Mouse (Mus musculus): ENCODE data around the gene Sox15. TPM values are rescaled to one million over a fixed set of nuclear protein-coding genes. Genes with fewer than 3 reads are reported as not detected.

Gene Sox15
- polyA plus RNA-seq, 3 experiments from 2014 or later, result not detected

GRCm38 (mm10) chr11:69645860-69646259 is 9.3 kb upstream of the Sox15 start:
- no peak for ATAC-seq

- no peak for ATAC-seq
These were observed 1.7 kb upstream of the Sox15 start for GRCm38 (mm10) chr11:69653399-69653798.

- ATAC-seq, result no peak
These were observed 354 bp upstream of the Sox15 start for GRCm38 (mm10) chr11:69654760-69655159.

- no peak for ATAC-seq
These were observed 946 bp downstream of the Sox15 start for GRCm38 (mm10) chr11:69656065-69656455.

- ATAC-seq, result peak; percentile 39
These were observed 1.7 kb downstream of the Sox15 start for GRCm38 (mm10) chr11:69656617-69657461.

- no peak for ATAC-seq
These were observed 2.4 kb downstream of the Sox15 start for GRCm38 (mm10) chr11:69657462-69657881.

GRCm38 (mm10) chr11:69661221-69661881 is 6.2 kb downstream of the Sox15 start:
- no peak for ATAC-seq

GRCm38 (mm10) chr11:69662213-69662966 is 7.3 kb downstream of the Sox15 start, which contains the start of gene Mpdu1:
Gene Mpdu1, minus strand, starts transcription at chr11:69662642.
- ATAC-seq, result peak; percentile 88

GRCm38 (mm10) chr11:69662967-69663671 is 8.0 kb downstream of the Sox15 start:
- no peak for ATAC-seq

GRCm38 (mm10) chr11:69663795-69664194 is 8.7 kb downstream of the Sox15 start:
- no peak for ATAC-seq

- no peak for ATAC-seq
These were observed 9.7 kb downstream of the Sox15 start for GRCm38 (mm10) chr11:69664841-69665240.

- no peak for ATAC-seq
These were observed 10.4 kb downstream of the Sox15 start for GRCm38 (mm10) chr11:69665457-69665960.

GRCm38 (mm10) chr11:69665961-69666664 is 11.0 kb downstream of the Sox15 start, which contains the start of gene Cd68:
Gene Cd68, minus strand, starts transcription at chr11:69666153.
- ATAC-seq, result no peak

GRCm38 (mm10) chr11:69666665-69667005 is 11.5 kb downstream of the Sox15 start:
- no peak for ATAC-seq

GRCm38 (mm10) chr11:69670786-69671725 is 15.9 kb downstream of the Sox15 start:
- peak; percentile 51 for ATAC-seq

- no peak for ATAC-seq
These were observed 16.6 kb downstream of the Sox15 start for GRCm38 (mm10) chr11:69671726-69672124.

GRCm38 (mm10) chr11:69672211-69672706 is 17.1 kb downstream of the Sox15 start, which contains the start of gene Eif4a1:
Gene Eif4a1, minus strand, starts transcription at chr11:69672423.
- ATAC-seq, result peak; percentile 90

GRCm38 (mm10) chr11:69679144-69679543 is 24.0 kb downstream of the Sox15 start:
- no peak for ATAC-seq

- ATAC-seq, result no peak
These were observed 25.2 kb downstream of the Sox15 start for GRCm38 (mm10) chr11:69680136-69680855.
